Mouse (Mus musculus): ENCODE measurements at regions not wholly inside any gene's neighbourhood (a gene's known extent, or its start where the extent isn't known, plus 50 kb on each side); places are given as distances from the start of the nearest gene placed in this dataset.
"Not testable (repeated sequence)": the region's sequence is repeated elsewhere in the genome, so short reads cannot be mapped to it uniquely, and the experiment has no call there.

- no peak for ATAC-seq (replicated peaks; ENCODE audit: poor library complexity)
Observed at GRCm38 (mm10) chr17:69786985-69787384, 181.9 kb upstream of the Dlgap1 start.

- no peak for ATAC-seq (replicated peaks; ENCODE audit: poor library complexity)
Observed at GRCm38 (mm10) chr17:69821473-69821872, 147.4 kb upstream of the Dlgap1 start.

DNA sequence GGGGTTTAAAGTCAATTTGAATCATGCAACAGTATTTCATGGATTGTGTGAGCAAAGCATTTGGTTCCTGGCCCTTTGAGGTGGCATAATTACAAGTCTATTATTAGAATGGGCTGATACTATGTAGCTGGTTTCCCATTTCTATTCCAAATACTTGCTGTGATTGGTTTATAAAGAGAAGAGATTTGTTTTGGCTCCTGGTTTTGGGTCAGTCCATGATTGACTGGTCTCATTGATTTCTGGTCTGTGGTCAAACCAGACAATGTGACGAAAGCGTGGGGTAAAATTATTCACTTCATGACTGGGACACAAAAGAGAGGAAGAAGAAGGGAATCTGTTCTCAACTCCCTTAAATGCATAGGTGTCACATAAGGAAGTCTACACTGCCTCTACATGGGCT, 147.0 kb upstream of the Dlgap1 start:
- no peak for ATAC-seq (replicated peaks; ENCODE audit: poor library complexity)

DNA sequence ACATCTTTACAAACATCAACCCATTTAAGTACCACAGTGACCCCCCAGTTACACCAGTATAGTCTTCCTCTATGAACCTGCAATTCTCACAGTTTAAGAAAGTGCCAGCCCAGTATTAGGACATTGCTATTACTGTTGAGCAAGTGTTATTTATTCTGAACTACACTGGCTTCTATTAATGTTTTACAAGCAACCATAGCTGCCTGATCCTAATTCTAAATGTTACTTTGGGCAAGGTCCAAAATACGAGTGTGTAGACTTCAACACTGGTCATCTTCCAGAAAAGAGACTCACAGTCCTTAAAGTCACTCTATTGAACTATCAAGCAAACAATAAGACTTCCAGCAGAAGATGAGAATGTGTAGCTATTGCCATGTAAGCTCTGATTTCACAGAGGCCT, 146.0 kb upstream of the Dlgap1 start:
- no peak for ATAC-seq (replicated peaks; ENCODE audit: poor library complexity)

GRCm38 (mm10) chr17:69841308-69841707, 127.6 kb upstream of the Dlgap1 start:
- ATAC-seq (replicated peaks; ENCODE audit: poor library complexity) = no peak

DNA sequence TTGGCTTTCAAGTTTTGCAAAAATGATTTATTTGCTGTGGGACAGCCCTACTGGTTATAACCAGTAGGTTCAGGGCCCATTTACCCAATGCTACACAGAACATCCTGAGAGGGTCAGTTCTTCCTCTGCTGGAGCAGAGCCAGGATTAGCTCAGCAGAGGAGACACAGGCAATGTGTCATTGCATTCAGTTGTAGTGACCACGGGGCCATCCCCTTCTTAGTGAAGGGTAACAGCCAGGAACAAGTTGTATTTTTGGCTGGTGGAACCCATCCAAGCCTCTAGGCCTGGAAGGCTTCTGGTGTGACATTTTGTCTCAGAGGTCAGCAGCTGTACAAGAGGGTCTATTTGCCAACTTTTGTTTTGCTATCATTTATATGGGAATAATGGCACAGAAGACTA, 120.6 kb upstream of the Dlgap1 start:
- ATAC-seq (replicated peaks; ENCODE audit: poor library complexity) = no peak

DNA sequence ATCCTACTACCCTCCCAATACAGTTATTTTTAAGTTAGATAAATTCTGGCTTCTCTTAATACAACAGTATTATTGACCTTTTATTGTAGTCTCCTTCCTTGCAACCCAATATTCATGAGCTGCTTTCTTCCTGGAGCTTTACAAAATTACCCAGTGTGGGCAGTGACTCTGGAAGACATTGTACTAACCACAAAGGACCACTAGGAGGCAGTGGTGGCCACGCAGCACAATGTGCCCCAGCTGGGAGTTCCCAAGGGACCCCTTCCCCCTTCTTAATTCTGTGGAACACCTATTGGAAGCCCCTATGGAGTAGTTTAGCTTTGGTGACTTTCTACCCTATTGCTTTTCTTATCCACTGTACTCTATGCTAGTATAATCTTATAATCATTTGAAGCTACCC, 118.8 kb upstream of the Dlgap1 start:
- ATAC-seq (replicated peaks; ENCODE audit: poor library complexity) = no peak

GRCm38 (mm10) chr17:69879958-69880357, 88.9 kb upstream of the Dlgap1 start:
- ATAC-seq (replicated peaks; ENCODE audit: poor library complexity) = not testable (repeated sequence)

GRCm38 (mm10) chr17:69893980-69894379, 74.9 kb upstream of the Dlgap1 start:
- no peak for ATAC-seq (replicated peaks; ENCODE audit: poor library complexity)
